Mouse (Mus musculus) myocyte (in vitro differentiated cells): ENCODE data around the gene Abca5.

Experiments
- CEBPB ChIP-seq: IDR thresholded peaks from 2 replicates; pipeline ENCODE4 v1.6.1; 2011; ENCODE audit warnings: mild to moderate bottlenecking, moderate library complexity; ENCODE audit not compliant: poor library complexity, insufficient read depth, severe bottlenecking
- E2F4 ChIP-seq: IDR thresholded peaks from one replicate; pipeline ENCODE4 v1.6.1; 2011; ENCODE audit warnings: mild to moderate bottlenecking, control low read depth, moderate library complexity; ENCODE audit not compliant: insufficient read depth
- MAX ChIP-seq: IDR thresholded peaks from one replicate; pipeline ENCODE4 v1.6.1; 2011; ENCODE audit warnings: low read depth, mild to moderate bottlenecking, control low read depth
- MYOG ChIP-seq, 3 experiments: IDR thresholded peaks; one replicate each; pipeline ENCODE4 v1.6.1; 2011; ENCODE audit warnings: control low read depth in 2 of 3, low read depth in 2 of 3, mild to moderate bottlenecking in 2 of 3; ENCODE audit not compliant: insufficient read length in 2 of 3, control insufficient read depth in 1 of 3, insufficient read depth in 1 of 3
- POLR2A ChIP-seq: IDR thresholded peaks from one replicate; pipeline ENCODE4 v1.6.1; 2011; ENCODE audit warnings: low read depth, mild to moderate bottlenecking, control low read depth, moderate library complexity; ENCODE audit not compliant: insufficient read length
- POLR2AphosphoS2 ChIP-seq: IDR thresholded peaks from one replicate; pipeline ENCODE4 v1.6.1; 2011; ENCODE audit warnings: low read depth, control low read depth; ENCODE audit not compliant: insufficient read length
- REST ChIP-seq: IDR thresholded peaks from one replicate; pipeline ENCODE4 v1.6.1; 2011; ENCODE audit warnings: mild to moderate bottlenecking, control low read depth, moderate library complexity; ENCODE audit not compliant: insufficient read depth, insufficient read length
- SRF ChIP-seq: IDR thresholded peaks from one replicate; pipeline ENCODE4 v1.6.1; 2011; ENCODE audit warnings: low read depth; ENCODE audit not compliant: control insufficient read depth, insufficient read length
- TCF12 ChIP-seq: IDR thresholded peaks from one replicate; pipeline ENCODE4 v1.6.1; 2011; ENCODE audit warnings: mild to moderate bottlenecking, control low read depth; ENCODE audit not compliant: poor library complexity, insufficient read depth, severe bottlenecking
- TCF3 ChIP-seq: IDR thresholded peaks from one replicate; pipeline ENCODE4 v1.6.1; 2011; ENCODE audit warnings: low read depth, control low read depth; ENCODE audit not compliant: insufficient read length
- USF1 ChIP-seq: IDR thresholded peaks from one replicate; pipeline ENCODE4 v1.6.1; 2011; ENCODE audit warnings: low read depth, mild to moderate bottlenecking, control low read depth, moderate library complexity

- TF ChIP-seq USF1 = no peak
- TF ChIP-seq POLR2A = no peak
- no peak for TF ChIP-seq REST
- TF ChIP-seq POLR2AphosphoS2 = no peak
- TF ChIP-seq MYOG (IDR thresholded peaks at IDR 0.05; ENCODE audit: control insufficient read depth in 1 of 3, insufficient read depth in 1 of 3, insufficient read length in 2 of 3, low read depth in 2 of 3) = no peak
- TF ChIP-seq SRF = no peak
- TF ChIP-seq E2F4 = no peak
- no peak for TF ChIP-seq TCF12
- no peak for TF ChIP-seq CEBPB
- TF ChIP-seq TCF3 = no peak
- no peak for TF ChIP-seq MAX
Observed at GRCm38 (mm10) chr11:110284185-110284787, 53.2 kb downstream of the Abca5 start.
